Mouse (Mus musculus) MEL (cell line): Measurements from ENCODE around the gene Mief1. TPM values are rescaled to one million over a fixed set of nuclear protein-coding genes. Genes with fewer than 3 reads are reported as not detected.
A peak's percentile ranks its signal among the peaks of the same experiment; 100 is the strongest.

ENCODE experiments used
- DNase-seq: peaks from one replicate; pipeline ENCODE4 v3.0.0; 2011; ENCODE audit warnings: low read depth, low spot score
- H3K27ac ChIP-seq: 2 replicates; pipeline ENCODE4 v1.5.1; 2012; ENCODE audit warnings: low read depth, mild to moderate bottlenecking, control low read depth, low read length, moderate library complexity; ENCODE audit not compliant: control insufficient read depth
- H3K27me3 ChIP-seq, 2 experiments: fragments of 150-350 bp in 1 of 2; sonication (generic) in 1 of 2; 2 replicates each; pipeline ENCODE4 v1.6.1; 2012; ENCODE audit warnings: low read length in 2 of 2, mild to moderate bottlenecking in 2 of 2, improper control_type of control experiment in 1 of 2, moderate library complexity in 1 of 2; ENCODE audit not compliant: insufficient read depth in 2 of 2, control insufficient read depth in 1 of 2
- H3K36me3 ChIP-seq, 2 experiments: 2 replicates each; pipeline ENCODE4 v1.6.1; 2012 to 2014; ENCODE audit warnings: low read length in 2 of 2, improper control_type of control experiment in 1 of 2, inconsistent platforms in 1 of 2, mild to moderate bottlenecking in 1 of 2; ENCODE audit not compliant: insufficient read depth in 2 of 2, control insufficient read depth in 1 of 2
- H3K4me1 ChIP-seq, 2 experiments: fragments of 150-350 bp in 1 of 2; sonication (generic) in 1 of 2; 2 replicates each; pipeline ENCODE4 v1.6.1; 2012; ENCODE audit warnings: low read length in 2 of 2, improper control_type of control experiment in 1 of 2, mild to moderate bottlenecking in 1 of 2; ENCODE audit not compliant: insufficient read depth in 2 of 2, control insufficient read depth in 1 of 2
- H3K4me3 ChIP-seq, 2 experiments: fragments of 150-350 bp in 1 of 2; sonication (generic) in 1 of 2; 2 replicates each; pipeline ENCODE4 v1.5.1; 2012; ENCODE audit warnings: low read depth in 2 of 2, low read length in 2 of 2, mild to moderate bottlenecking in 2 of 2, moderate library complexity in 2 of 2, control low read depth in 1 of 2, improper control_type of control experiment in 1 of 2; ENCODE audit not compliant: control insufficient read depth in 1 of 2, insufficient read depth in 1 of 2
- H3K79me2 ChIP-seq: 2 replicates; pipeline ENCODE4 v1.6.1; 2012; ENCODE audit warnings: mild to moderate bottlenecking, low read length, moderate library complexity; ENCODE audit not compliant: control insufficient read depth, poor library complexity, insufficient read depth
- H3K9ac ChIP-seq: 2 replicates; pipeline ENCODE4 v1.6.1; 2012; ENCODE audit warnings: low read depth, mild to moderate bottlenecking, control low read depth, low read length, moderate library complexity; ENCODE audit not compliant: control insufficient read depth, poor library complexity, severe bottlenecking
- H3K9me3 ChIP-seq: fragments of 150-350 bp; sonication (generic); replicated peaks from 2 replicates; pipeline ENCODE4 v1.6.1; 2012; ENCODE audit warnings: mild to moderate bottlenecking, low read length, improper control_type of control experiment, moderate library complexity; ENCODE audit not compliant: insufficient read depth
- CHD2 ChIP-seq: IDR thresholded peaks from 2 replicates; pipeline ENCODE4 v1.6.1; 2011; ENCODE audit warnings: low read length, improper control_type of control experiment
- CTCF ChIP-seq, 3 experiments: IDR thresholded peaks in 2 of 3; conservative IDR thresholded peaks in 1 of 3; 2 replicates each; pipeline ENCODE4 v1.5.1; 2011 to 2012; ENCODE audit warnings: low read length in 3 of 3, low read depth in 2 of 3, mild to moderate bottlenecking in 2 of 3, improper control_type of control experiment in 1 of 3, inconsistent platforms in 1 of 3, mixed read lengths in 1 of 3, moderate library complexity in 1 of 3; ENCODE audit not compliant: control insufficient read depth in 1 of 3, insufficient read depth in 1 of 3, poor library complexity in 1 of 3, severe bottlenecking in 1 of 3
- E2F4 ChIP-seq: IDR thresholded peaks from 2 replicates; pipeline ENCODE4 v1.6.1; 2011; ENCODE audit warnings: low read depth, low read length, improper control_type of control experiment, borderline replicate concordance
- ELF1 ChIP-seq: IDR thresholded peaks from 2 replicates; pipeline ENCODE4 v1.6.1; 2014; ENCODE audit warnings: low read depth, mild to moderate bottlenecking, inconsistent platforms, low read length, improper control_type of control experiment, moderate library complexity
- EP300 ChIP-seq, 2 experiments: IDR thresholded peaks; 2 replicates each; pipeline ENCODE4 v1.6.1; 2011; ENCODE audit warnings: improper control_type of control experiment in 2 of 2, low read length in 2 of 2, low read depth in 1 of 2, mild to moderate bottlenecking in 1 of 2
- ETS1 ChIP-seq: IDR thresholded peaks from 2 replicates; pipeline ENCODE4 v1.6.1; 2012; ENCODE audit warnings: low read depth, mild to moderate bottlenecking, inconsistent platforms, low read length, improper control_type of control experiment, moderate library complexity
- GABPA ChIP-seq: IDR thresholded peaks from 2 replicates; pipeline ENCODE4 v1.6.1; 2012; ENCODE audit warnings: low read depth, mild to moderate bottlenecking, inconsistent platforms, low read length, improper control_type of control experiment, moderate library complexity
- HCFC1 ChIP-seq: IDR thresholded peaks from 2 replicates; pipeline ENCODE4 v1.6.1; 2012; ENCODE audit warnings: low read depth, mild to moderate bottlenecking, inconsistent platforms, low read length, improper control_type of control experiment, moderate library complexity
- JUND ChIP-seq: IDR thresholded peaks from 2 replicates; pipeline ENCODE4 v1.6.1; 2011; ENCODE audit warnings: low read depth, mild to moderate bottlenecking, improper control_type of control experiment, low read length
- KAT2A ChIP-seq: conservative IDR thresholded peaks from 2 replicates; pipeline ENCODE4 v1.6.1; 2012; ENCODE audit warnings: low read depth, low read length, improper control_type of control experiment, inconsistent platforms
- MAFK ChIP-seq: IDR thresholded peaks from 2 replicates; pipeline ENCODE4 v1.6.1; 2011; ENCODE audit warnings: low read depth, mild to moderate bottlenecking, low read length, improper control_type of control experiment, borderline replicate concordance
- MAX ChIP-seq: IDR thresholded peaks from 2 replicates; pipeline ENCODE4 v1.6.1; 2011; ENCODE audit warnings: low read length, improper control_type of control experiment
- MAZ ChIP-seq: IDR thresholded peaks from 2 replicates; pipeline ENCODE4 v1.6.1; 2012; ENCODE audit warnings: low read depth, mild to moderate bottlenecking, inconsistent platforms, low read length, improper control_type of control experiment
- MEF2A ChIP-seq: IDR thresholded peaks from 2 replicates; pipeline ENCODE4 v1.6.1; 2014; ENCODE audit warnings: low read depth, mild to moderate bottlenecking, inconsistent platforms, low read length, improper control_type of control experiment; ENCODE audit not compliant: poor library complexity, insufficient replicate concordance, severe bottlenecking; ENCODE audit errors: extremely low read depth
- MXI1 ChIP-seq: IDR thresholded peaks from 2 replicates; pipeline ENCODE4 v1.6.1; 2011; ENCODE audit warnings: mild to moderate bottlenecking, low read depth, low read length, improper control_type of control experiment
- MYC ChIP-seq: IDR thresholded peaks from 2 replicates; pipeline ENCODE4 v1.6.1; 2011; ENCODE audit warnings: low read depth, mild to moderate bottlenecking, low read length, improper control_type of control experiment, moderate library complexity
- NELFE ChIP-seq: IDR thresholded peaks from 2 replicates; pipeline ENCODE4 v1.6.1; 2011; ENCODE audit warnings: low read depth, low read length, improper control_type of control experiment
- POLR2A ChIP-seq, 2 experiments: IDR thresholded peaks; 2 replicates each; pipeline ENCODE4 v1.6.1; 2011 to 2012; ENCODE audit warnings: low read length in 2 of 2, mild to moderate bottlenecking in 2 of 2, control low read depth in 1 of 2, improper control_type of control experiment in 1 of 2, low read depth in 1 of 2, moderate library complexity in 1 of 2; ENCODE audit not compliant: control insufficient read depth in 1 of 2, insufficient read depth in 1 of 2, poor library complexity in 1 of 2
- POLR2AphosphoS2 ChIP-seq: IDR thresholded peaks from 2 replicates; pipeline ENCODE4 v1.6.1; 2011; ENCODE audit warnings: low read length, improper control_type of control experiment
- POLR2AphosphoS5 ChIP-seq: IDR thresholded peaks from 2 replicates; pipeline ENCODE4 v1.6.1; 2012; ENCODE audit warnings: low read depth, borderline replicate concordance, mild to moderate bottlenecking, inconsistent platforms, low read length, moderate library complexity, mixed read lengths
- RAD21 ChIP-seq: IDR thresholded peaks from 2 replicates; pipeline ENCODE4 v1.6.1; 2011; ENCODE audit warnings: mild to moderate bottlenecking, low read depth, low read length, improper control_type of control experiment
- RCOR1 ChIP-seq: IDR thresholded peaks from 2 replicates; pipeline ENCODE4 v1.6.1; 2012; ENCODE audit warnings: low read depth, mild to moderate bottlenecking, inconsistent platforms, low read length, improper control_type of control experiment
- SIN3A ChIP-seq: IDR thresholded peaks from 2 replicates; pipeline ENCODE4 v1.6.1; 2012; ENCODE audit warnings: low read length, improper control_type of control experiment, inconsistent platforms
- SMC3 ChIP-seq: IDR thresholded peaks from 2 replicates; pipeline ENCODE4 v1.6.1; 2011; ENCODE audit warnings: low read depth, low read length, improper control_type of control experiment
- TAL1 ChIP-seq: IDR thresholded peaks from 2 replicates; pipeline ENCODE4 v1.6.1; 2012; ENCODE audit warnings: mild to moderate bottlenecking, inconsistent platforms, low read length, moderate library complexity, mixed read lengths
- TBP ChIP-seq: IDR thresholded peaks from 2 replicates; pipeline ENCODE4 v1.8.0; 2011; ENCODE audit warnings: low read depth, low read length, improper control_type of control experiment
- TCF12 ChIP-seq: IDR thresholded peaks from 2 replicates; pipeline ENCODE4 v1.6.1; 2014; ENCODE audit warnings: low read depth, mild to moderate bottlenecking, inconsistent platforms, low read length, improper control_type of control experiment, moderate library complexity
- UBTF ChIP-seq: IDR thresholded peaks from 2 replicates; pipeline ENCODE4 v1.6.1; 2012; ENCODE audit warnings: low read depth, mild to moderate bottlenecking, inconsistent platforms, low read length, improper control_type of control experiment, moderate library complexity, borderline replicate concordance; ENCODE audit not compliant: insufficient read depth
- USF1 ChIP-seq: IDR thresholded peaks from 2 replicates; pipeline ENCODE4 v1.6.1; 2014; ENCODE audit warnings: low read depth, mild to moderate bottlenecking, inconsistent platforms, low read length, improper control_type of control experiment, moderate library complexity
- ZC3H11A ChIP-seq: IDR thresholded peaks from 2 replicates; pipeline ENCODE4 v1.6.1; 2012; ENCODE audit warnings: low read depth, mild to moderate bottlenecking, inconsistent platforms, low read length, improper control_type of control experiment
- ZKSCAN1 ChIP-seq: IDR thresholded peaks from 2 replicates; pipeline ENCODE4 v1.6.1; 2012; ENCODE audit warnings: low read depth, mild to moderate bottlenecking, inconsistent platforms, low read length, improper control_type of control experiment, moderate library complexity
- ZMIZ1 ChIP-seq: IDR thresholded peaks from 2 replicates; pipeline ENCODE4 v1.6.1; 2012; ENCODE audit warnings: low read depth, mild to moderate bottlenecking, inconsistent platforms, low read length, improper control_type of control experiment, moderate library complexity
- ZNF384 ChIP-seq: IDR thresholded peaks from 2 replicates; pipeline ENCODE4 v1.6.1; 2012; ENCODE audit warnings: low read depth, mild to moderate bottlenecking, inconsistent platforms, low read length, improper control_type of control experiment
- polyA plus RNA-seq, 2 experiments: library from polyadenylated mRNA; stranded (reverse) in 1 of 2; unstranded in 1 of 2; fragments of >175 nt in 1 of 2; fragments of >200 nt in 1 of 2; gene quantifications; 2 replicates each; pipeline versions ENCODE4 v1.2.1 to v1.2.4; 2012; ENCODE audit warnings: low replicate concordance in 2 of 2, low read depth in 1 of 2; ENCODE audit not compliant: insufficient read length in 2 of 2, insufficient read depth in 1 of 2, missing spikeins in 1 of 2
- total RNA-seq: library from RNA; depleted of rRNA; stranded (reverse); fragments of 300-350 nt; gene quantifications from 2 replicates; pipeline ENCODE4 v1.2.3, GENCODE M21; 2012

Mief1 gene
- total and polyA plus RNA-seq, 3 experiments: 34.6 to 41.5 TPM; not detected in 1

DNA sequence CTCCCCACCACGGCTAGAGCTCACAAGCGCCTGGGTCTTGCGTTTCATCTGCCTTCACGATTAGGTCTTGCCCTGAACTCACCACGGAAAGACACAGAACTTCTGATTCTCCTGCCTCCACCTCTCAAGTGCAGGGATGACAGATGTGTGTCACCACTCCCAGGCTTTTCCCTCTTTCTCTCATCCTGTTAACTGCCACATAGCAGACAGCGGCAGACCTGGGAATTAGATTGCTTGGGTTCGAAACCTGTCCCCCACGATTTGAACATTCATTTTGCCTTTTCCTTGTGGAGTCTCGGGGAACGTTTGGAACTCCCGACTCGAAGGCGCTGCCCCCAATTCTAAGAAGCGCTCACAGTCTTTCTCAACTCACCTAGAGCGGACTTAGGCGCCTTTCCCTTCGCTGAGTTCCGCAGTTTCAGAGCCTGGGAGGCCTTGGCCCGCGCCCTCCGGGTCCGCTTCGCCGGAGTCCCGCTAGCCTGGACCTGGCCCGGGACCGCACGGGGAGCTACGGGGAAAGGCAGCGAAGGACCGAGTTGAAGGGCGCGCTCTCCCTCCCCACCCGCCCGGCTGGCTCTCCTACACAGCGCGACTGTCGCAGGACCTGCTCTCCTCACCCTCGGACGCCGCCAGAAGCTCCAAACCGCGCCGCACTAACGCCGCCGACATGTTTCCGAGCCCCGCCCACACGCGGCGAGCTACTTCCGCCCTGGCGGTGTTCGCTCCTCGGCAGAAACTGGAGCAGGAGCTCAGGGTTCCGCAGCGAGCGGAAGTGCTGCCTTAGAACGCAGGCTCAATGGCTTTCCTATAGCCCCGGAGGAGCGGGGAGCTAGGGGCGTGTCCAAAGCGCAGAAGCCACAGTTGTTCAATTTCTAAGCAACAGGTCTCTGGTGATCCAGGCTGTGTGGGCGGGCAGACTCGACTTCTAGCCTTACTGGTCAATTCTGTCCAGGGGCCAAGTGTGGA lies 30.1 kb downstream of the Mief1 start, which contains the start of gene Rps19bp1 (continued):
- TF ChIP-seq HCFC1 (peak; percentile 98), MAZ (peak; percentile 76; the same call in 1 of the 2 replicates), TCF12 (peak; percentile 86), ETS1 (peak; percentile 66), SMC3 (peak; percentile 6; the same call in 1 of the 2 replicates)
- TF ChIP-seq, all 39 proteins: peak for 23

- Histone ChIP-seq H3K36me3 (no peaks in the 10 kb centered on the region; a peak in 1 of 4 replicates), H3K9ac (no peak overlapping the region), H3K4me3 (no peak overlapping the region), H3K4me1 (no peaks in the 10 kb centered on the region; a peak in 1 of 4 replicates), H3K27me3 (peaks cover 0 to 1% of the 10 kb centered on the region in 2 experiments; a peak in 1 of 4 replicates), H3K9me3 (no peaks in the 10 kb centered on the region), H3K27ac (no peak overlapping the region), H3K79me2 (peaks cover 14% of the 10 kb centered on the region)
- DNase-seq: peak; percentile 83
- TF ChIP-seq MAX (peak; percentile 86), RAD21 (peak; percentile 93), TBP (no peak), ZMIZ1 (no peak), ZC3H11A (peak; percentile 69), CHD2 (no peak), ELF1 (0 out of 2 replicates have a peak, but pooled peaks have one; percentile 25), KAT2A (no peak), SIN3A (peak; percentile 50), MEF2A (no peak), GABPA (no peak), ETS1 (no peak), ZKSCAN1 (no peak), JUND (no peak), TCF12 (no peak), MYC (peak; percentile 88; the same call in 1 of the 2 replicates), POLR2A (IDR thresholded peaks at IDR 0.05; ENCODE audit: control insufficient read depth in 1 of 2, insufficient read depth in 1 of 2, low read depth in 1 of 2, low read length in 2 of 2, poor library complexity in 1 of 2) (no peak), RCOR1 (no peak), UBTF (no peak), TAL1 (no peak), HCFC1 (peak; percentile 46; the same call in 1 of the 2 replicates), USF1 (peak; percentile 77), POLR2AphosphoS5 (no peak), MAZ (no peak), NELFE (no peak), MXI1 (no peak), POLR2AphosphoS2 (no peak), E2F4 (no peak), MAFK (no peak), ZNF384 (peak; percentile 20; the same call in 1 of the 2 replicates), CTCF (IDR thresholded peaks at IDR 0.05 in 2 of 3, conservative IDR thresholded peaks at IDR 0.05 in 1 of 3; ENCODE audit: control insufficient read depth in 1 of 3, insufficient read depth in 1 of 3, low read depth in 2 of 3, low read length in 3 of 3, poor library complexity in 1 of 3, severe bottlenecking in 1 of 3) (peak; percentile 90 to 97 (median 94)), SMC3 (peak; percentile 84), EP300 (IDR thresholded peaks at IDR 0.05; ENCODE audit: low read depth in 1 of 2, low read length in 2 of 2) (no peak)
These were observed 32.5 kb downstream of the Mief1 start for GRCm38 (mm10) chr15:80266281-80266680.
